In genomic region chr6:101793986-101794385, GRCm38 (mm10) we compare ENCODE assay signal across 17 mouse cellular contexts.
"Had no signal": no experiment of that assay in that cellular context is flagged by ENCODE, and none has a peak within 500 bp of the region (broad histone marks: within the 10 kb centered on the region; RNA-seq: fewer than 3 reads in every experiment).

No protein-coding gene starts in this region.

- H3K9ac ChIP-seq: liver, embryonic 13.5 days; neural tube, embryonic 13.5 days had no signal

- H3K4me3 ChIP-seq: left cerebral cortex, adult 2 months; liver, embryonic 13.5 days; myocyte; neural tube, embryonic 13.5 days had no signal

- H3K27me3 ChIP-seq: liver, embryonic 13.5 days; neural tube, embryonic 13.5 days had no signal

- H3K4me1 ChIP-seq: liver, embryonic 13.5 days had no signal

- ATAC-seq: midbrain, embryonic 16.5 days had no signal

- H3K27ac ChIP-seq: left cerebral cortex, adult 2 months; liver, embryonic 13.5 days; neural tube, embryonic 13.5 days had no signal

- H3K36me3 ChIP-seq: liver, embryonic 13.5 days; neural tube, embryonic 13.5 days had no signal

- H3K4me2 ChIP-seq: liver, embryonic 13.5 days; midbrain, embryonic 11.5 days; neural tube, embryonic 13.5 days had no signal

- DNase-seq: kidney, adult 9 months; kidney, postnatal 14 days; kidney, postnatal 4 days; layer of hippocampus, postnatal 36 days; liver, embryonic 13.5 days; lung, adult 2 months; lung, postnatal 14 days; lung, postnatal 4 days; retina, postnatal 1 day; right cerebral cortex, postnatal 25 days; thymus, adult 2 months; thymus, postnatal 14 days had no signal

- H3K9me3 ChIP-seq: liver, embryonic 13.5 days; neural tube, embryonic 13.5 days had no signal
